Mouse (Mus musculus): Measurements from ENCODE around the gene Lrr1.

Gene Lrr1

GRCm38 (mm10) chr12:69190074-69190473 lies 21.5 kb downstream of the Lrr1 start:
- in situ Hi-C loops (cut with MboI; ENCODE audit: unreplicated experiment in 2 of 2), result loop anchor here (25.0 kb wide), 3 partner anchors 797 to 1772 kb away; partner anchors contain the start of genes Frmd6 (in 1 of the 2), Psma3 (in 1 of the 2) and Sav1 (in 1 of the 2)

- in situ Hi-C loops (cut with MboI; ENCODE audit: unreplicated experiment in 2 of 2), result loop anchor here (25.0 kb wide), 3 partner anchors 797 to 1772 kb away; partner anchors contain the start of genes Frmd6 (in 1 of the 2), Psma3 (in 1 of the 2) and Sav1 (in 1 of the 2)
Measured at GRCm38 (mm10) chr12:69190522-69190921, 21.9 kb downstream of the Lrr1 start.

- in situ Hi-C loops (cut with MboI; ENCODE audit: unreplicated experiment in 2 of 2), result loop anchor here (25.0 kb wide), 3 partner anchors 796 to 1771 kb away; partner anchors contain the start of genes Frmd6 (in 1 of the 2), Psma3 (in 1 of the 2) and Sav1 (in 1 of the 2)
Measured at GRCm38 (mm10) chr12:69191396-69191795, 22.8 kb downstream of the Lrr1 start.

- in situ Hi-C loops (cut with MboI; ENCODE audit: unreplicated experiment in 2 of 2), result loop anchor here (25.0 kb wide), 3 partner anchors 795 to 1770 kb away; partner anchors contain the start of genes Frmd6 (in 1 of the 2), Psma3 (in 1 of the 2) and Sav1 (in 1 of the 2)
Measured at GRCm38 (mm10) chr12:69192637-69193036, 24.0 kb downstream of the Lrr1 start.

- in situ Hi-C loops (cut with MboI; ENCODE audit: unreplicated experiment in 2 of 2), result loop anchor here (25.0 kb wide), 3 partner anchors 791 to 1766 kb away; partner anchors contain the start of genes Frmd6 (in 1 of the 2), Psma3 (in 1 of the 2) and Sav1 (in 1 of the 2)
Measured at GRCm38 (mm10) chr12:69196444-69197377, 28.1 kb downstream of the Lrr1 start, which contains the start of gene Gm49383. Gm49383 (minus strand) TSS chr12:69197104.

- in situ Hi-C loops (cut with MboI; ENCODE audit: unreplicated experiment in 2 of 2), result loop anchor here (25.0 kb wide), 3 partner anchors 790 to 1765 kb away; partner anchors contain the start of genes Frmd6 (in 1 of the 2), Psma3 (in 1 of the 2) and Sav1 (in 1 of the 2)
Measured at GRCm38 (mm10) chr12:69197378-69198163, 29.0 kb downstream of the Lrr1 start.

GRCm38 (mm10) chr12:69198164-69198535 lies 29.5 kb downstream of the Lrr1 start, which contains the start of gene Dnaaf2:
Dnaaf2 (minus strand) TSS chr12:69198429.
- in situ Hi-C loops (cut with MboI; ENCODE audit: unreplicated experiment in 2 of 2), result loop anchor here (25.0 kb wide), 3 partner anchors 789 to 1764 kb away; partner anchors contain the start of genes Frmd6 (in 1 of the 2), Psma3 (in 1 of the 2) and Sav1 (in 1 of the 2)

GRCm38 (mm10) chr12:69198985-69199384 lies 30.4 kb downstream of the Lrr1 start:
- in situ Hi-C loops (cut with MboI; ENCODE audit: unreplicated experiment in 2 of 2), result loop anchor here (25.0 kb wide), 3 partner anchors 788 to 1763 kb away; partner anchors contain the start of genes Frmd6 (in 1 of the 2), Psma3 (in 1 of the 2) and Sav1 (in 1 of the 2)

GRCm38 (mm10) chr12:69204052-69204833 lies 35.6 kb downstream of the Lrr1 start, which contains the start of gene Gm49384:
Gm49384 (minus strand) TSS chr12:69204267.
- in situ Hi-C loops (cut with MboI; ENCODE audit: unreplicated experiment in 2 of 2), result no loop called here

- in situ Hi-C loops (cut with MboI; ENCODE audit: unreplicated experiment in 2 of 2), result loop anchor here in 1 of 2 experiments (5.0 kb wide), 1 partner anchor 80 kb away; no protein-coding TSS in a partner anchor
Measured at GRCm38 (mm10) chr12:69207396-69207795, 38.8 kb downstream of the Lrr1 start.

- in situ Hi-C loops (cut with MboI; ENCODE audit: unreplicated experiment in 2 of 2), result loop anchor here in 1 of 2 experiments (5.0 kb wide), 1 partner anchor 81 kb away; no protein-coding TSS in a partner anchor
Measured at GRCm38 (mm10) chr12:69207926-69208325, 39.3 kb downstream of the Lrr1 start.

GRCm38 (mm10) chr12:69208520-69208919 lies 39.9 kb downstream of the Lrr1 start:
- in situ Hi-C loops (cut with MboI; ENCODE audit: unreplicated experiment in 2 of 2), result loop anchor here in 1 of 2 experiments (5.0 kb wide), 1 partner anchor 81 kb away; no protein-coding TSS in a partner anchor

- in situ Hi-C loops (cut with MboI; ENCODE audit: unreplicated experiment in 2 of 2), result loop anchor here (5.0 to 10.0 kb wide), 5 partner anchors 87 to 484 kb away; partner anchors contain the start of genes Klhdc2 (in 1 of the 2) and Vcpkmt (in 1 of the 2)
Measured at GRCm38 (mm10) chr12:69210056-69210979, 41.7 kb downstream of the Lrr1 start.

- in situ Hi-C loops (cut with MboI; ENCODE audit: unreplicated experiment in 2 of 2), result loop anchor here (5.0 to 10.0 kb wide), 5 partner anchors 86 to 484 kb away; partner anchors contain the start of genes Klhdc2 (in 1 of the 2) and Vcpkmt (in 1 of the 2)
Measured at GRCm38 (mm10) chr12:69211057-69211456, 42.4 kb downstream of the Lrr1 start.

- in situ Hi-C loops (cut with MboI; ENCODE audit: unreplicated experiment in 2 of 2), result loop anchor here (5.0 to 10.0 kb wide), 5 partner anchors 84 to 482 kb away; partner anchors contain the start of genes Klhdc2 (in 1 of the 2) and Vcpkmt (in 1 of the 2)
Measured at GRCm38 (mm10) chr12:69213186-69213777, 44.7 kb downstream of the Lrr1 start.

GRCm38 (mm10) chr12:69214393-69214792 lies 45.8 kb downstream of the Lrr1 start:
- in situ Hi-C loops (cut with MboI; ENCODE audit: unreplicated experiment in 2 of 2), result loop anchor here (5.0 to 10.0 kb wide), 5 partner anchors 83 to 480 kb away; partner anchors contain the start of genes Klhdc2 (in 1 of the 2) and Vcpkmt (in 1 of the 2)
